Mouse (Mus musculus): ENCODE data around the gene Ptger3.
A peak's percentile ranks its signal among the peaks of the same experiment; 100 is the strongest.

Gene Ptger3

GRCm38 (mm10) chr3:157566725-157567565, at the start of gene Ptger3:
Ptger3 (plus strand) TSS chr3:157566892.
- no peak for DNase-seq (ENCODE audit: low read depth)

GRCm38 (mm10) chr3:157517992-157518391, 48.7 kb upstream of the Ptger3 start:
- no peak for DNase-seq (ENCODE audit: low read depth)

GRCm38 (mm10) chr3:157520433-157520832, 46.3 kb upstream of the Ptger3 start:
- DNase-seq (ENCODE audit: low read depth), result peak; percentile 71

GRCm38 (mm10) chr3:157523834-157524233, 42.9 kb upstream of the Ptger3 start:
- DNase-seq (ENCODE audit: low read depth), result no peak

- no peak for DNase-seq (ENCODE audit: low read depth)
Measured at GRCm38 (mm10) chr3:157531585-157531984, 35.1 kb upstream of the Ptger3 start.

- peak; percentile 97 for DNase-seq (ENCODE audit: low read depth)
Measured at GRCm38 (mm10) chr3:157533964-157534785, 32.5 kb upstream of the Ptger3 start, which contains the start of gene Zranb2. Zranb2 (plus strand) TSS chr3:157534160.

GRCm38 (mm10) chr3:157534786-157535415, 31.8 kb upstream of the Ptger3 start:
- no peak for DNase-seq (ENCODE audit: low read depth)

- no peak for DNase-seq (ENCODE audit: low read depth)
Measured at GRCm38 (mm10) chr3:157549323-157549722, 17.4 kb upstream of the Ptger3 start.

GRCm38 (mm10) chr3:157549758-157550600, 16.7 kb upstream of the Ptger3 start:
- no peak for DNase-seq (ENCODE audit: low read depth)

GRCm38 (mm10) chr3:157565196-157565595, 1.5 kb upstream of the Ptger3 start:
- peak; percentile 85 for DNase-seq (ENCODE audit: low read depth)

- DNase-seq (ENCODE audit: low read depth), result no peak
Measured at GRCm38 (mm10) chr3:157567566-157568132, 957 bp downstream of the Ptger3 start.

- DNase-seq (ENCODE audit: low read depth), result peak; percentile 47
Measured at GRCm38 (mm10) chr3:157572011-157572410, 5.3 kb downstream of the Ptger3 start.

- no peak for DNase-seq (ENCODE audit: low read depth)
Measured at GRCm38 (mm10) chr3:157575441-157576342, 9.0 kb downstream of the Ptger3 start.

- no peak for DNase-seq (ENCODE audit: low read depth)
Measured at GRCm38 (mm10) chr3:157576343-157576722, 9.6 kb downstream of the Ptger3 start.

GRCm38 (mm10) chr3:157576862-157577261, 10.2 kb downstream of the Ptger3 start:
- DNase-seq (ENCODE audit: low read depth), result no peak

GRCm38 (mm10) chr3:157578469-157579170, 11.9 kb downstream of the Ptger3 start:
- DNase-seq (ENCODE audit: low read depth), result no peak

GRCm38 (mm10) chr3:157579376-157579775, 12.7 kb downstream of the Ptger3 start:
- no peak for DNase-seq (ENCODE audit: low read depth)

GRCm38 (mm10) chr3:157580299-157580698, 13.6 kb downstream of the Ptger3 start:
- DNase-seq (ENCODE audit: low read depth), result no peak

GRCm38 (mm10) chr3:157581755-157582154, 15.1 kb downstream of the Ptger3 start:
- DNase-seq (ENCODE audit: low read depth), result no peak
